Comparison of ENCODE assay signal across 9 mouse cellular contexts in genomic region chr11:115181913-115182638, GRCm38 (mm10). TPM values are rescaled to one million over a fixed set of nuclear protein-coding genes. Genes with fewer than 3 reads are reported as not detected.
DNase-seq lines count a peak whose midpoint lies in the region; ATAC-seq and TF ChIP-seq lines count a peak whose summit lies in the region.
"Had no signal": no experiment of that assay in that cellular context is flagged by ENCODE, and none has a peak within 500 bp of the region (broad histone marks: within the 10 kb centered on the region; RNA-seq: fewer than 3 reads in every experiment).

No protein-coding gene starts in this region.

- TF ChIP-seq CTCF in hindbrain, postnatal 0 days (IDR thresholded peaks at IDR 0.05; ENCODE audit: low read depth), result peak; percentile 95

- no peak overlapping the region for H3K27ac ChIP-seq in hindbrain, postnatal 0 days
- H3K27ac ChIP-seq in neural tube, embryonic 12.5 days, result no peak overlapping the region
- H3K27ac ChIP-seq: embryonic facial prominence, embryonic 12.5 days had no signal

- no peaks in the 10 kb centered on the region for H3K27me3 ChIP-seq in hindbrain, postnatal 0 days (ENCODE audit: insufficient read depth, low read length)
- no peaks in the 10 kb centered on the region for H3K27me3 ChIP-seq in neural tube, embryonic 12.5 days (replicated peaks)
- H3K27me3 ChIP-seq: embryonic facial prominence, embryonic 12.5 days had no signal

- peaks cover 4% of the 10 kb centered on the region; the same call in 1 of the 2 replicates for H3K4me1 ChIP-seq in hindbrain, postnatal 0 days (ENCODE audit: insufficient read depth, low read length)
- peaks cover 21% of the 10 kb centered on the region for H3K4me1 ChIP-seq in neural tube, embryonic 12.5 days

- 23% methylated on average over 12 of the region's 12 CpGs for WGBS in hindbrain, postnatal 0 days
- 25% methylated on average over 12 of the region's 12 CpGs for WGBS in neural tube, embryonic 12.5 days

- intact Hi-C loops in left cerebral cortex, postnatal 36 days (cut with DNase I), result loop anchor here (1.0 kb wide), 1 partner anchor 21 kb away; no protein-coding TSS in a partner anchor

- DNase-seq in layer of hippocampus, adult 11-12 months (ENCODE audit: low spot score), result peak; percentile 79
- DNase-seq in layer of hippocampus, adult 9-11 months, result no peak
- peak; percentile 63 for DNase-seq in adrenal gland, adult 8-10 months
- DNase-seq in embryo, embryonic 9.5 days (ENCODE audit: extremely low spot score), result peak; percentile 88
- peak; percentile 87 for DNase-seq in hindbrain, postnatal 0 days (ENCODE audit: low spot score)
- DNase-seq in left cerebral cortex, postnatal 36 days (ENCODE audit: low spot score in 2 of 2), result peak; percentile 55 to 66
- DNase-seq in testis, postnatal 14 days (ENCODE audit: low spot score), result peak; percentile 53

- H3K4me3 ChIP-seq in hindbrain, postnatal 0 days (ENCODE audit: low read length), result no peak overlapping the region
- H3K4me3 ChIP-seq in neural tube, embryonic 12.5 days, result no peak overlapping the region
- H3K4me3 ChIP-seq: embryonic facial prominence, embryonic 12.5 days had no signal

- H3K36me3 ChIP-seq in hindbrain, postnatal 0 days (ENCODE audit: insufficient read depth, low read length), result no peaks in the 10 kb centered on the region
- no peaks in the 10 kb centered on the region; the same call in 1 of the 2 replicates for H3K36me3 ChIP-seq in neural tube, embryonic 12.5 days
- H3K36me3 ChIP-seq: embryonic facial prominence, embryonic 12.5 days had no signal

- no peak overlapping the region for H3K4me2 ChIP-seq in hindbrain, postnatal 0 days (ENCODE audit: low read depth, low read length)
- H3K4me2 ChIP-seq in neural tube, embryonic 12.5 days (replicated peaks), result no peak overlapping the region
- H3K4me2 ChIP-seq: embryonic facial prominence, embryonic 12.5 days had no signal

- H3K9me3 ChIP-seq in hindbrain, postnatal 0 days (ENCODE audit: low read length), result no peaks in the 10 kb centered on the region
- H3K9me3 ChIP-seq in neural tube, embryonic 12.5 days, result no peaks in the 10 kb centered on the region
- H3K9me3 ChIP-seq: embryonic facial prominence, embryonic 12.5 days had no signal

- H3K9ac ChIP-seq in hindbrain, postnatal 0 days (replicated peaks; ENCODE audit: low read length), result no peak overlapping the region
- H3K9ac ChIP-seq in neural tube, embryonic 12.5 days, result no peak overlapping the region
- H3K9ac ChIP-seq: embryonic facial prominence, embryonic 12.5 days had no signal

- no peak for ATAC-seq in hindbrain, postnatal 0 days
- ATAC-seq in neural tube, embryonic 12.5 days (ENCODE audit: low FRiP score, low read depth), result 0 out of 2 replicates have a peak, but pooled peaks have one; percentile 2

RNA-seq across cellular contexts. Expression of gene Tmem104, which starts 5.2 kb away (rescaled TPM):
- 10 to 100 TPM; 24.8 to 34.0 (median 27.3) TPM for total RNA-seq in adrenal gland, adult 8-10 months (2022)
- total RNA-seq in hindbrain, postnatal 0 days (2014; rRNA removed), result 6.4 and 11.1 TPM in 2 replicates
- polyA plus RNA-seq in hindbrain, postnatal 0 days (2015; fragmentation: Nextera tagmentation; extraction: Ambion mirVana), result 10.1 and 13.5 TPM in 2 replicates
- 10 to 100 TPM; 14.2 to 15.4 TPM for total RNA-seq in left cerebral cortex, postnatal 36 days (2021)
- 8.6 and 9.7 TPM in 2 replicates for polyA plus RNA-seq in neural tube, embryonic 12.5 days (2016; fragmentation: Nextera tagmentation; extraction: Ambion mirVana)

RNA-seq across cellular contexts. Expression of gene Nat9, which starts 5.6 kb away (rescaled TPM):
- 10 to 100 TPM; 29.0 to 32.1 (median 30.3) TPM for total RNA-seq in adrenal gland, adult 8-10 months (2022)
- total RNA-seq in hindbrain, postnatal 0 days (2014; rRNA removed), result 17.3 and 27.8 TPM in 2 replicates
- polyA plus RNA-seq in hindbrain, postnatal 0 days (2015; fragmentation: Nextera tagmentation; extraction: Ambion mirVana), result 17.3 and 22.2 TPM in 2 replicates
- total RNA-seq in left cerebral cortex, postnatal 36 days (2021), result 10 to 100 TPM; 25.2 to 30.1 TPM
- 19.7 and 20.3 TPM in 2 replicates for polyA plus RNA-seq in neural tube, embryonic 12.5 days (2016; fragmentation: Nextera tagmentation; extraction: Ambion mirVana)

RNA-seq across cellular contexts. Expression of gene Slc9a3r1, which starts 18.9 kb away (rescaled TPM):
- total RNA-seq in adrenal gland, adult 8-10 months (2022), result 10 to 100 TPM; 21.0 to 25.6 (median 22.2) TPM
- total RNA-seq in hindbrain, postnatal 0 days (2014; rRNA removed), result 72.6 and 76.9 TPM in 2 replicates
- polyA plus RNA-seq in hindbrain, postnatal 0 days (2015; fragmentation: Nextera tagmentation; extraction: Ambion mirVana), result 91.8 and 98.2 TPM in 2 replicates
- 10 to 100 TPM; 76.4 to 82.8 TPM for total RNA-seq in left cerebral cortex, postnatal 36 days (2021)
- polyA plus RNA-seq in neural tube, embryonic 12.5 days (2016; fragmentation: Nextera tagmentation; extraction: Ambion mirVana), result 36.7 and 41.1 TPM in 2 replicates

RNA-seq across cellular contexts. Expression of gene Cd300lf, which starts 48.3 kb away (rescaled TPM):
- 1 to 10 TPM in 3 of 4 experiments, under 1 TPM in 1; 0.95 to 1.9 (median 1.4) TPM for total RNA-seq in adrenal gland, adult 8-10 months (2022)
- not detected in 2 replicates for total RNA-seq in hindbrain, postnatal 0 days (2014; rRNA removed)
- polyA plus RNA-seq in hindbrain, postnatal 0 days (2015; fragmentation: Nextera tagmentation; extraction: Ambion mirVana), result 0.23 and 0.37 TPM in 2 replicates
- under 1 TPM; 0.44 to 0.48 TPM for total RNA-seq in left cerebral cortex, postnatal 36 days (2021)
- 0.61 TPM in 1 of 2 replicates, not detected in the other for polyA plus RNA-seq in neural tube, embryonic 12.5 days (2016; fragmentation: Nextera tagmentation; extraction: Ambion mirVana)
